ENCODE assay signal across 10 mouse cellular contexts in genomic region chr1:64338575-64338961, GRCm38 (mm10).
A peak's percentile ranks its signal among the peaks of the same experiment; 100 is the strongest.
DNase-seq lines count a peak whose midpoint lies in the region; ATAC-seq and TF ChIP-seq lines count a peak whose summit lies in the region.
"Had no signal": no experiment of that assay in that cellular context is flagged by ENCODE, and none has a peak within 500 bp of the region (broad histone marks: within the 10 kb centered on the region; RNA-seq: fewer than 3 reads in every experiment).

No protein-coding gene starts in this region.

- no peak for TF ChIP-seq CTCF in lung, postnatal 0 days (IDR thresholded peaks at IDR 0.05)

- H3K36me3 ChIP-seq in lung, postnatal 0 days (ENCODE audit: insufficient read depth, low read length) = no peaks in the 10 kb centered on the region
- H3K36me3 ChIP-seq in hindbrain, embryonic 16.5 days (ENCODE audit: control insufficient read depth, insufficient read depth, low read length) = no peaks in the 10 kb centered on the region
- no peaks in the 10 kb centered on the region for H3K36me3 ChIP-seq in neural tube, embryonic 12.5 days
- H3K36me3 ChIP-seq: heart, embryonic 13.5 days; limb, embryonic 10.5 days had no signal

- H3K4me3 ChIP-seq in lung, postnatal 0 days (ENCODE audit: low read depth, low read length) = no peak overlapping the region
- H3K4me3 ChIP-seq in hindbrain, embryonic 16.5 days (ENCODE audit: low read length) = no peak overlapping the region
- no peak overlapping the region for H3K4me3 ChIP-seq in neural tube, embryonic 12.5 days
- H3K4me3 ChIP-seq: heart, embryonic 13.5 days; limb, embryonic 10.5 days had no signal

- no peak for TF ChIP-seq EP300 in lung, postnatal 0 days (IDR thresholded peaks at IDR 0.05)

- no peaks in the 10 kb centered on the region for H3K4me1 ChIP-seq in lung, postnatal 0 days (ENCODE audit: insufficient read depth, low read depth, low read length)
- H3K4me1 ChIP-seq in hindbrain, embryonic 16.5 days (ENCODE audit: control insufficient read depth, insufficient read depth, low read depth, low read length) = peaks cover 9% of the 10 kb centered on the region
- peaks cover 10% of the 10 kb centered on the region for H3K4me1 ChIP-seq in neural tube, embryonic 12.5 days
- H3K4me1 ChIP-seq: heart, embryonic 13.5 days had no signal

- no peak overlapping the region for H3K27ac ChIP-seq in lung, postnatal 0 days (ENCODE audit: low read length)
- no peak overlapping the region for H3K27ac ChIP-seq in hindbrain, embryonic 16.5 days (ENCODE audit: low read depth, low read length)
- no peak overlapping the region for H3K27ac ChIP-seq in neural tube, embryonic 12.5 days
- H3K27ac ChIP-seq: heart, embryonic 13.5 days; limb, embryonic 10.5 days had no signal

- DNase-seq in lung, postnatal 0 days (ENCODE audit: low spot score) = peak; percentile 29
- no peak for DNase-seq in lung, postnatal 14 days
- peak; percentile 18 for DNase-seq in embryo, embryonic 9.5 days (ENCODE audit: extremely low spot score)
- no peak for DNase-seq in urinary bladder, adult 18-20 months (ENCODE audit: low spot score in 2 of 2)
- no peak for DNase-seq in cerebellum, adult 9-10 months

- no peak overlapping the region for H3K9ac ChIP-seq in lung, postnatal 0 days (replicated peaks; ENCODE audit: low read depth)
- no peak overlapping the region for H3K9ac ChIP-seq in hindbrain, embryonic 16.5 days (ENCODE audit: low read depth, low read length)
- H3K9ac ChIP-seq in neural tube, embryonic 12.5 days = no peak overlapping the region
- H3K9ac ChIP-seq: heart, embryonic 13.5 days had no signal

- no peaks in the 10 kb centered on the region for H3K9me3 ChIP-seq in lung, postnatal 0 days (ENCODE audit: low read length)
- no peaks in the 10 kb centered on the region for H3K9me3 ChIP-seq in hindbrain, embryonic 16.5 days (ENCODE audit: control insufficient read depth, low read length)
- no peaks in the 10 kb centered on the region for H3K9me3 ChIP-seq in neural tube, embryonic 12.5 days
- H3K9me3 ChIP-seq: heart, embryonic 13.5 days; limb, embryonic 10.5 days had no signal

- H3K27me3 ChIP-seq in lung, postnatal 0 days (replicated peaks; ENCODE audit: insufficient read depth, low read length) = no peaks in the 10 kb centered on the region
- H3K27me3 ChIP-seq in hindbrain, embryonic 16.5 days (replicated peaks; ENCODE audit: control insufficient read depth, insufficient read depth, low read length) = no peaks in the 10 kb centered on the region
- H3K27me3 ChIP-seq in neural tube, embryonic 12.5 days (replicated peaks) = no peaks in the 10 kb centered on the region
- H3K27me3 ChIP-seq: heart, embryonic 13.5 days had no signal

- no peak for ATAC-seq in lung, postnatal 0 days
- no peak for ATAC-seq in hindbrain, embryonic 16.5 days
- ATAC-seq in neural tube, embryonic 12.5 days (ENCODE audit: low FRiP score, low read depth) = no peak
- ATAC-seq in erythroblast, adult 5-6 weeks (replicated peaks; ENCODE audit: low FRiP score, poor library complexity, severe bottlenecking) = no peak

- WGBS in lung, postnatal 0 days = 43% methylated on average over 9 of the region's 9 CpGs
- 49% methylated on average over 9 of the region's 9 CpGs for WGBS in hindbrain, embryonic 16.5 days
- WGBS in neural tube, embryonic 12.5 days = 36% methylated on average over 9 of the region's 9 CpGs

- no peak overlapping the region for H3K4me2 ChIP-seq in lung, postnatal 0 days (replicated peaks; ENCODE audit: low read depth, low read length)
- peak overlapping the region; percentile 11 for H3K4me2 ChIP-seq in hindbrain, embryonic 16.5 days (ENCODE audit: low read length)
- peak overlapping the region; percentile 26 for H3K4me2 ChIP-seq in neural tube, embryonic 12.5 days (replicated peaks)
- H3K4me2 ChIP-seq: heart, embryonic 13.5 days had no signal

Comparison
In these comparisons a context has a peak if more than half of its experiments do, and no peak if none do; other contexts are left out.
1. DNase-seq: peak in lung, postnatal 0 days (single experiment) and embryo, embryonic 9.5 days (single experiment); none in lung, postnatal 14 days (single experiment), urinary bladder, adult 18-20 months (0 of 2) and cerebellum, adult 9-10 months (single experiment).